Mouse (Mus musculus): ENCODE data around the gene Tshz3. TPM values are rescaled to one million over a fixed set of nuclear protein-coding genes. Genes with fewer than 3 reads are reported as not detected.

Tshz3 gene
- total RNA-seq (2023) = under 1 TPM; 0.07 to 0.22 TPM

DNA sequence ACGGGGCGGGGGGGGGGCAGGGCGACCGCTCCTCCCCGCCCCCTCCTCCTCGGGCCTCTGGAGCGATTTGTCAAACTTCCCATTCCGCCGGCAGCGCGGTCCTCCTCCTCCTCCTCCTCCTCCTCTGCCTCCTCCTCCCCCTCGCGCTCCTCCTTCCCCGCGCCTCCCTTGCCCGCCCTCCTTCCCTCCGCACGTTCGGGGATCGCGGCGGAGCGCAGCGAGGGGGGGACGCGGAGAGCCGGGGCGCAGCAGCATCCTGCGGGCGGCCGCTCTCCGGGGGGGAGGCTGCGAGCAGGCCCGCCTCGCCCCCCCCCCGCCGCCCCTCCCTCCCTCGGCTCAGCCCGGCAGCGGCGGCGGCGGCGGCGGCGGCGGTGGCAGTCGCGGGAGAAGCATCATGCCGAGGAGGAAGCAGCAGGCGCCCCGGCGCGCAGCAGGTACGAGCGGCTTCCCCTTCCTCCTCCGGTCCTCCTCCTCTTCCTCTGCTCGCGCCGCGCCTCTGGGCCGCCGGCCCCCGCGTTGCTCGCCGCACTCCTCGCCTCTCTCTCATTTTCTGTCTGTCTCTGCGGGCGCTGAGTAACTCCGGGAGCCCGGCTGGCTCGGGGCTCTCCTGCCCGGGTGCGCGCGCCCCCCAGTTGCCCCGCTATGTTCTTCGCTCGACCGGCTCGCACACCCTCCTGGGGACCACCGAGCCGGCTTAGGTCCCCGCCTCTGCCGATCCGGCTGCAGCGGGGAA is at the start of gene Tshz3:
Tshz3 (plus strand) TSS at position 263 of the 733 bp plus-strand sequence.

All from neutrophil, adult 83 days (primary cell).